Mouse (Mus musculus) cerebellum, adult 2 months (tissue): ENCODE measurements around the gene Sfi1. TPM values are rescaled to one million over a fixed set of nuclear protein-coding genes. Genes with fewer than 3 reads are reported as not detected.
"Not testable (repeated sequence)": the region's sequence is repeated elsewhere in the genome, so short reads cannot be mapped to it uniquely, and the experiment has no call there.

Source experiments
- DNase-seq, 2 experiments: peaks; one replicate each; pipeline ENCODE4 v3.0.0; 2021
- H3K27ac ChIP-seq: fragments of 200-500 bp; 2 replicates; pipeline ENCODE4 v1.5.1; 2012; ENCODE audit warnings: low read length, control low read depth, inconsistent platforms; ENCODE audit not compliant: insufficient read depth
- H3K27me3 ChIP-seq: fragments of 200-500 bp; 2 replicates; pipeline ENCODE4 v1.6.1; 2012; ENCODE audit warnings: inconsistent platforms, mild to moderate bottlenecking, low read length, moderate library complexity; ENCODE audit not compliant: control insufficient read depth, insufficient read depth
- H3K4me1 ChIP-seq: fragments of 200-500 bp; 2 replicates; pipeline ENCODE4 v1.6.1; 2011; ENCODE audit warnings: low read length; ENCODE audit not compliant: control insufficient read depth, insufficient read depth
- H3K4me3 ChIP-seq: fragments of 200-500 bp; replicated peaks from 2 replicates; pipeline ENCODE3; 2011; ENCODE audit warnings: mild to moderate bottlenecking, low read depth, low read length, control low read depth; ENCODE audit not compliant: insufficient read depth
- WGBS: fragments of 180-500 bp; shearing (Covaris S2); methylation state at CpG from one replicate; pipeline ENCODE4 v1.1.7; 2018; 5-methylcytosine and 5-hydroxymethylcytosine counted together
- polyA plus RNA-seq: library from polyadenylated mRNA; depleted of rRNA; stranded (reverse); fragments of >200 nt; gene quantifications from 2 replicates; pipeline ENCODE4 v1.2.3, GENCODE M21; 2012

The Sfi1 gene
- polyA plus RNA-seq, 1 experiment, result 24.1 TPM

DNA sequence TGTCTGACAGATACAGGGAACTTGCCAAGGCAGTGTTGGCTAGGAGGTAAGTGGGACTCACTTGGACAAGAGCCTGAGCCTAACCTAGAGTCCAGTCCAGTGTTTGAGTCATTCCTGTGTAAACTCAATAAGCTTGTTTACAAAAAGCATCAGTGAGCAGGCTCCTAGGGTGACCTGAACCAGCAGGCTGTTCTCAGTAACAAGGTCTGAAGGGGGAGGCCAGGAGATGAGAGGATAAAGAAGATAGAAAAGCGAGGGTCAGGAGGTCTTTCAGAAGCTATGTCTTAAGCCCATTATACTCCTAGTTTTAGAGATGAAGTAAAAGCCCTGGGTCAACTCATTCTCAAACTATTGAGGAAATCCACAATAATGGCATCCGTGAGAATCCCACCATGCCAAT, 31.9 kb downstream of the Sfi1 start:
- DNase-seq, result peak; percentile 35 to 44
- H3K27me3 ChIP-seq, H3K4me1 ChIP-seq, H3K4me3 ChIP-seq, H3K27ac ChIP-seq: not testable (repeated sequence)
- WGBS, result 31% methylated on average over 1 of the region's 2 CpGs

DNA sequence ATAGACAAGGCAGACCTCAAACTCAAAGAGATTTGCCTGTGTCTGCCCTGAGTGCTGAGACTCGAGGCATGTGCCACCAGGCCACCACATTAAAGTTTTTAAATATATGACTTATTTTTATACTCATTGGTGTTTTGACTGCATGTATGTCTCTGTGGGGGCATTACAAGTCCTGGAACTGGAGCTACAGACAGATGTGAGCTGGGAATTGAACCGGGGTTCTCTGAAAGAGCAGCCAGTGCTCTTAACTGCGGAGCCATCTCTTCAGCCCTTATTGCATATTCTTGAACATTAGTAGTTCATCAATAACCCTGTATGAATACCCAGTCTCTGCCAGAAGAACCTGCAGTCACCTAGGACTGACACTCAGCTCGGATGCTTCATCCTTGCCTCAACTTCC, 34.5 kb downstream of the Sfi1 start:
- WGBS, result 88% methylated on average over 4 of the region's 4 CpGs

DNA sequence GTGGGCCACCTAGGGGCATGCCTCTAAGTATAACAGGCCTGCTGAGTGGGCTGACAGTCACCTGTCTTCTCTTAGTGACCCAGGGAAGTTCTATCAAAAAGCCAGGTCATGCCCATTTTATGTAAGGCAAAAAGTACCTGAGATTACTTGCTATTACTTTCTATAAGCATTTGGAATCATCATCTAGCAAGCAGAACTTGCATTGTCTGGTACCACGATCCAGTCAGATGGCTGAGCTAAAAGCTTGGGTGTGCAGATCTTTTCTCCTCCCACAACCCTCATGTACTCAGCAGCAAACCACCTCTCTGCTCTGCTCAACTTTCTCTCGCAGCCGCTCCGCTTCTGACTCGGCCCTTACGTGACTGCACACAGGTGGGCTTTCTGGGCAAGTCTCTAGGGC, 35.3 kb downstream of the Sfi1 start:
- H3K27me3 ChIP-seq, H3K27ac ChIP-seq, H3K4me3 ChIP-seq, H3K4me1 ChIP-seq, DNase-seq: not testable (repeated sequence)
- WGBS, result 94% methylated on average over 6 of the region's 6 CpGs

More for the DNA sequence above, 34.5 kb downstream of the Sfi1 start:
- not testable (repeated sequence) for DNase-seq, H3K4me3 ChIP-seq, H3K27me3 ChIP-seq, H3K27ac ChIP-seq, H3K4me1 ChIP-seq

DNA sequence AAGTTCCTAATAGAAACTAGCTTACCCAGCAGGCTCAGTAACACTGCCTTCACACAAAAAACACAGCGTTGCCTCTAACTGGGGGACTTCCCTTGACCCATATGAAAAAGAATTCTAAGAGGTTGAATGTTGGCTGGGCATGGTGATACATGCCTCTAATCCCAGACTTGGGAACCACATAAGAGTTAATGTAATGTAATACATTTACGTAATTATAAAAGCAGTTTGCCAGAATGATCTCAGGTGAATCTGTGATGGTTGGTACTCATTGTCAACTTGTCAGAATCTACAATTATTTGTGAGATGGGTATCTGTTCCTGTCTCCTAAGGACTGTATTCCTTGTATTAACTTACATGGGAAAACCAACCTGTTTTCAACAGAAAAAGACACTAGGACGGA, 36.3 kb downstream of the Sfi1 start:
- WGBS, result 92% methylated on average over 3 of the region's 3 CpGs
- not testable (repeated sequence) for H3K4me1 ChIP-seq, H3K4me3 ChIP-seq, H3K27me3 ChIP-seq, DNase-seq, H3K27ac ChIP-seq

DNA sequence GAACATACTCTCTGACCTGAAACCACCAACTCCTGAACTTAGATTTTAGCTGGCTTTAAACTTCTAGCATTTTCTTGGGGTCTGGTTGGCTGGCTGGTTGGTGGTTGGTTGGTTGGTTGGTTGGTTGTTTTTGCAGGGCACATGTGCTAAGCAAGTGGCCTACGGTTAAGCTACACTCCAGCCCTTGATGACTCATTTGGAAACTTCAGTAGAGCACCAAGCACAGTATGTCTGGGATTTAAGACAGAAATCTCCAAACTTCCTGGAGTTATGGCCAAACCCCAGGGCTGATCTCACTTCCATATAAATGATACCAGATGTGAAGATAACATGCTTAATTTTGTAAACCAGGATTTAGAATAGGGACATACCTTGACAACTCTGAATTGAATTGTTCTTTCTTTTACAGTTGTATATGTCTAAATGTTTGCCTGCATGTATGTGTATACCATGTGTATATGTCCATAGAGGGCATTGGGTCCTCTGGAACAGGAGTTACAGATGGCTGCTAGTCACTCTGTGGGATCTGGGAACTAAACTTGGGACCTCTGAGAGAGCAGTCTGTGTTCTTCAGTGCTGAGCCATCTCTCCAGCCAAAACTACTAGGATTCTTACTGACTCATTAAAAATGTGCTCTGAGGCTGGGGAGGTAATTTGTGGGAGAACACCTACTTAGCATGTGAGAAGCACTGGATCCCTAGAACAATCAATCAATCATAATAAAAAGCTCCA, 39.4 kb downstream of the Sfi1 start:
- not testable (repeated sequence) for H3K4me1 ChIP-seq, H3K4me3 ChIP-seq, H3K27me3 ChIP-seq, H3K27ac ChIP-seq
- 71% methylated on average over 1 of the region's 1 CpGs for WGBS
- peak; percentile 36 to 39 for DNase-seq

DNA sequence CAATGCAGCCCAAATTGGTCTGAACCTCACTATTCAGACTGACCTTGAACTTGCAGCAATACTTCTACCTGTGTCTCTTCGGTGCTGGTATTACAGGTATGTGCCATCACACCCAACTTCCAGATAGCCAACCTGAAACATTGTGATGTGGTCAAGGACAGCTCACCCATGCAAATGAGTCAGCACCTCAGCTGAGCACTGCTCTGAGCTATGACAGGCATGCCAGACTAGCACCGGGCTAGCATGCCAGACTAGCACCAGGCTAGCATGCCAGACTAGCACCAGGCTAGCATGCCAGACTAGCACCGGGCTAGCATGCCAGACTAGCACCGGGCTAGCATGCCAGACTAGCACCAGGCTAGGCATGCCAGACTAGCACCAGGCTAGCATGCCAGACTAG, 41.9 kb downstream of the Sfi1 start:
- not testable (repeated sequence) for H3K4me3 ChIP-seq, H3K27ac ChIP-seq, H3K27me3 ChIP-seq, H3K4me1 ChIP-seq, DNase-seq
- 88% methylated on average over 4 of the region's 4 CpGs for WGBS

DNA sequence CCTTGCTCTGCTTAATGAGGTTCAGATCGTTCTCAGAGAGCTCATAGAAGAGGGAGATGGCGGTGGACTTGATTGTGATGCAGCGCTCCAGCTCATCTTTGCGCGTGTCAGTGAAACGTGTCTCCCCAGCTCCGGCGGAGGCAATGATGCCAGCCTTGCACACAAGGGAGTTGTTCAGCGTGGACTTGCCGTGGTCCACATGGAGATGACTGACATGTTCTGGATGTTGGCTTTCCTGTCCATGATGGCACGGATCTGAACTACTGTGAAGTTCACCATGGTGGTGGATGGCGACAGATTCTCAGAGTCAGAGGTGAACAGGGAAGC, 42.6 kb downstream of the Sfi1 start:
- H3K4me1 ChIP-seq, H3K27me3 ChIP-seq, H3K27ac ChIP-seq, DNase-seq, H3K4me3 ChIP-seq: not testable (repeated sequence)
- 98% methylated on average over 12 of the region's 12 CpGs for WGBS

DNA sequence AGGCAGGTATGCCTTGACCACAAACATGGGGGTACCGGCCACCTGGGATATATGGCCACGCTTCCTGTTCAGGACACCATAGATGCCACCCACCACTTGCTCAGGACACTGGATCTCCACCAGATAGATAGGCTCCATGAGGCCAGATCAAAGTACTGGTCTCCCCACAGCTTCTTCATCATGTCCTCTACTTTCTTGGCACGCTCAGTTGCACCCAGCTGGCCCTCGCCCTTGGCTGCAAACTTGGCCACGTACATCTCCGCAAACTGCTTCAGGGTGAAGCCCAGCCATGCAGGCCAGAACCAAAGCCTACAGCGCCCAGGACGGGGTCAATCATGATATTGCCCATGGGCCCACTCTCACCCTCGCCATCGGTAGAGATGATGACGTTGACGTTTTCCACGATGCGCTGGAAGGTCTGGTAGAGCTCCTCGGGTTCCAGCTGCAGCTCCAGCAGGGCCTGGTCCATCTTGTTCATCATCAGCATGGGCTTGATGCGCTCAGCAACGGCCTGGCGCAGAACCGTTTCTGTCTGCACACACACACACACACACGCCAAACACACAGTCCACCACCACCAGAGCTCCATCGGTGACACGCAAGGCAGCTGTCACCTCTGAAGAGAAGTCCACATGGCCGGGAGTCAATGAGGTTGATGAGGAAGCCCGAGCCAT, 43.1 kb downstream of the Sfi1 start:
- 95% methylated on average over 24 of the region's 24 CpGs for WGBS
- not testable (repeated sequence) for H3K27me3 ChIP-seq, DNase-seq, H3K27ac ChIP-seq, H3K4me3 ChIP-seq, H3K4me1 ChIP-seq

DNA sequence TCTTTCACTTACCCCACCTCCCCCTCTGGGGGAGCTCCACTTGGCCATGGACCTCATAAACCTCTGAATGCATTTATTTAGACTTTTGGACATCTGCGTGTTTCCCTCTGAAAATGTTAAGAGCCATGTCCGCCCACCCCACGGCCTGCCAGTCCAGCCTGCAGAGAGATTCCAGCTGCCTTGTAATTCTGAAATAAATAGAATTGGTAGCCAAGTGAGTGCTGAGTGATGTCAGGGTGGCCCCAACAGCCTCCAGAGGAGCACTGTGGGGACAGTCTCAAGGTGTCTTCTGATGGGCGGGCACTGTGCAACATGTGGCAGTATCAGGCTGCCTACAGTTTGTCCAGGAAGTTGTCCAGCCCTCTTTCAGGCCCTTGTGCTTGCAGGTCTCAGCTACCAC, 43.8 kb downstream of the Sfi1 start:
- H3K4me1 ChIP-seq, DNase-seq, H3K4me3 ChIP-seq, H3K27ac ChIP-seq, H3K27me3 ChIP-seq: not testable (repeated sequence)
- 94% methylated on average over 4 of the region's 4 CpGs for WGBS

DNA sequence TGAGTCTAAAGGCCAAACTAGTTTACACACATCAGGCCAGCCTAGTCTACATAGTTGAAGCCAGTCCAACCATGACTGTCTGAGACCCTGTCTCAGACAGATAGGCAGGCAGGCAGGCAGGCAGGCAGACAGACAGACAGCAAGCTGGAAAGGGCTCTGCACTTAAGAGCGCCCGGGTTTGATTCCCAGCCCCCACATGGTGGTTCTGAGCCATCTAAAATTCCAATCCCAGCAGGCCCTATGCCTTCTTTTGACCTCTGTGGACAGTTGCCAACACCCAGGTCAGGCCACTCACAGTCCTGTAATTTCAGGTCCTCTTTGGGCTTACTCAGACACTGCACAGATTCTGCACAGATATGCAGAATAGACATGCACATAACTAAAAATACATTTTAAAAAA, 46.5 kb downstream of the Sfi1 start:
- not testable (repeated sequence) for H3K27ac ChIP-seq, H3K27me3 ChIP-seq, H3K4me3 ChIP-seq, H3K4me1 ChIP-seq, DNase-seq
- WGBS, result 79% methylated on average over 2 of the region's 2 CpGs

DNA sequence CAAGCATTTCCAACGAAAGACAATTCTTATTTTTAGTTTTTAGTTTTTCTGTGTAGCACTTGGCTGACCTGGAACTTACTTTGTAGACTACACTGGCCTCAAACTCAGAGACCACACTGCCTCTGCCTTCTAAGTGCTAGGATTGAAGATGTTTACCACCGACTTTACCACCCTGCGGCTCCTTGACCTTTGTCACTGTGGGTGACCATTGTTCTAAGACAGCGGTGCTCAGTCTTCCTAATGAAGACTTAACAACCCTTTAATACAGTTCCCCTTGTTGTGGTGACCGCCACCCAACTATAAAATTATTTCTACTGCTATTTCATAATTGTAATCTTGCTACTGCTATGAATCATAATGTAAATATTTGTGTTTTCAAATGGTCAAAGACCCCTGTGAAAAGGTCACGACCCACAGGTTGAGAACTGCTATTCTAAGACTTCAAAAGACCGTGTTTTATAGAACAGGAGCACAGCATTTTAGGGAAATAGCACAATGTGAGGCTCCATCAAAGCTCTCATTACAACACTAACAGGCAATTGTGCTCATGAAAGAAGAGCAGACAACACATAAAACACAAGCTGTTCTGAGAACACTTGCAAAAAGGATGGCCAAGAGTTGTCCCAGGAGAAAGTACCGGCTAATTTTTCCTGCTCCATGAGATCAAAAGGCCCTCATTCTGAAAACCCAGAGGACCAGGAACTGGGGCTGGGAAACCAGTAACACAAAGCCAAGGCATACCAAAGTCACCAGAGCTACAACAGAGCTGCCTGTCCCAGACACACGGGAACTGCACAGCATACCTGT, 47.7 kb downstream of the Sfi1 start:
- H3K27ac ChIP-seq, DNase-seq: not testable (repeated sequence)
- WGBS, result 73% methylated on average over 9 of the region's 9 CpGs

DNA sequence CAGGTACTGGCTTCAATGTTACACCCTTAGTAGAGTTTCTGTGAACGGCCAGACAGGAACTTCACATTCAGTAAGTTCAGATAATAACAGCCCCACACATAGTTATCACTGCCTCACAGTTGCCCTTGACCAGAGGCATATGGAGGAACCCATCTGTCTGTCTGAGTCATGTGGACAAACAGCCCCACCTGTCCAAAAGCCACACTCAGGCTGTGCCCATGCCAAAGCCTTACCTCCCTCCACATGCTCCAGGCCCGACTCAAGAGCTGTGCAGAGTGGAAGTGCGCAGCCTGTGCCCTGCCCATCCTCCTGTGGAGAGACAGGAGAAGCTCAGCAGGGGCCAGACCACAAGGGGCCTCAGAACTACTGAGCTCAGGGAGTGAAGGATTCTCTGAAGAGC, 49.3 kb downstream of the Sfi1 start:
- not testable (repeated sequence) for H3K27me3 ChIP-seq, H3K4me1 ChIP-seq, H3K27ac ChIP-seq, H3K4me3 ChIP-seq
- 22% methylated on average over 3 of the region's 3 CpGs for whole genome bisulfite sequencing
- DNase-seq, result peak; percentile 31 to 52

More for the DNA sequence above, 47.7 kb downstream of the Sfi1 start:
- H3K27me3 ChIP-seq, H3K4me1 ChIP-seq, H3K4me3 ChIP-seq: not testable (repeated sequence)
